Mouse (Mus musculus) brain, embryonic 14.5 days (tissue): ENCODE measurements at regions not wholly inside any gene's neighbourhood (a gene's known extent, or its start where the extent isn't known, plus 50 kb on each side); places are given as distances from the start of the nearest gene placed in this dataset.

ENCODE experiments used
- DNase-seq: peaks from one replicate; pipeline ENCODE4 v3.0.0-alpha.2; 2011; ENCODE audit warnings: low read depth
- CTCF ChIP-seq: fragments of 200-500 bp; IDR thresholded peaks from 2 replicates; pipeline ENCODE4 v1.5.1; 2012; ENCODE audit warnings: inconsistent platforms, mild to moderate bottlenecking, moderate library complexity, borderline replicate concordance; ENCODE audit not compliant: insufficient read depth, insufficient read length; ENCODE audit errors: extremely low read depth
- POLR2A ChIP-seq: fragments of 200-500 bp; IDR thresholded peaks from 2 replicates; pipeline ENCODE4 v1.6.1; 2012; ENCODE audit warnings: mild to moderate bottlenecking, inconsistent platforms, borderline replicate concordance; ENCODE audit not compliant: poor library complexity, insufficient read depth, insufficient read length, severe bottlenecking; ENCODE audit errors: extremely low read depth

GRCm38 (mm10) chr13:51919171-51919793, 72.8 kb downstream of the Gadd45g start:
- DNase-seq = peak; percentile 82
- no peak for TF ChIP-seq POLR2A
- TF ChIP-seq CTCF = no peak

- no peak for DNase-seq
- TF ChIP-seq POLR2A (no peak), CTCF (no peak)
Measured at GRCm38 (mm10) chr13:51919937-51920336, 73.5 kb downstream of the Gadd45g start.

- DNase-seq = peak; percentile 97
- TF ChIP-seq CTCF = no peak
Measured at GRCm38 (mm10) chr13:51920511-51921351, 74.3 kb downstream of the Gadd45g start.

GRCm38 (mm10) chr13:51921550-51921949, 75.1 kb downstream of the Gadd45g start:
- TF ChIP-seq CTCF (no peak), POLR2A (no peak)

GRCm38 (mm10) chr13:51926764-51927163, 80.3 kb downstream of the Gadd45g start:
- no peak for TF ChIP-seq POLR2A
- no peak for TF ChIP-seq CTCF
- DNase-seq = peak; percentile 38

More at GRCm38 (mm10) chr13:51921550-51921949, 75.1 kb downstream of the Gadd45g start:
- DNase-seq = peak; percentile 18

- TF ChIP-seq POLR2A (no peak), CTCF (no peak)
- peak; percentile 61 for DNase-seq
Measured at GRCm38 (mm10) chr13:51929730-51930129, 83.3 kb downstream of the Gadd45g start.

- DNase-seq = peak; percentile 88
- TF ChIP-seq POLR2A = no peak
Measured at GRCm38 (mm10) chr13:51930301-51930747, 83.8 kb downstream of the Gadd45g start.

GRCm38 (mm10) chr13:51930931-51931330, 84.5 kb downstream of the Gadd45g start:
- TF ChIP-seq POLR2A (no peak), CTCF (no peak)
- DNase-seq = peak; percentile 45

GRCm38 (mm10) chr13:51935827-51936226, 89.3 kb downstream of the Gadd45g start:
- DNase-seq = no peak
- TF ChIP-seq CTCF = no peak
- TF ChIP-seq POLR2A = no peak

- TF ChIP-seq CTCF (no peak), POLR2A (no peak)
- no peak for DNase-seq
Measured at GRCm38 (mm10) chr13:51936441-51936840, 90.0 kb downstream of the Gadd45g start.

- DNase-seq = no peak
- no peak for TF ChIP-seq POLR2A
- TF ChIP-seq CTCF = no peak
Measured at GRCm38 (mm10) chr13:51937898-51938297, 91.4 kb downstream of the Gadd45g start.

GRCm38 (mm10) chr13:51939262-51939661, 92.8 kb downstream of the Gadd45g start:
- TF ChIP-seq CTCF = no peak
- no peak for TF ChIP-seq POLR2A
- DNase-seq = no peak

GRCm38 (mm10) chr13:51939715-51940114, 93.2 kb downstream of the Gadd45g start:
- TF ChIP-seq POLR2A (no peak), CTCF (no peak)
- DNase-seq = no peak
